Mouse (Mus musculus) lung, adult 2 months (tissue): ENCODE measurements around the gene Mrpl22.
"Not testable (repeated sequence)": the region's sequence is repeated elsewhere in the genome, so short reads cannot be mapped to it uniquely, and the experiment has no call there.

ENCODE experiments used
- CTCF ChIP-seq: fragments of 200-500 bp; IDR thresholded peaks from 2 replicates; pipeline ENCODE4 v1.5.1; 2011; ENCODE audit warnings: mild to moderate bottlenecking, low read length, control low read depth; ENCODE audit not compliant: insufficient read depth
- POLR2A ChIP-seq: fragments of 200-500 bp; IDR thresholded peaks from 2 replicates; pipeline ENCODE4 v1.6.1; 2011; ENCODE audit warnings: low read depth, mild to moderate bottlenecking, control low read depth, low read length, borderline replicate concordance; ENCODE audit errors: extremely low read depth

DNA sequence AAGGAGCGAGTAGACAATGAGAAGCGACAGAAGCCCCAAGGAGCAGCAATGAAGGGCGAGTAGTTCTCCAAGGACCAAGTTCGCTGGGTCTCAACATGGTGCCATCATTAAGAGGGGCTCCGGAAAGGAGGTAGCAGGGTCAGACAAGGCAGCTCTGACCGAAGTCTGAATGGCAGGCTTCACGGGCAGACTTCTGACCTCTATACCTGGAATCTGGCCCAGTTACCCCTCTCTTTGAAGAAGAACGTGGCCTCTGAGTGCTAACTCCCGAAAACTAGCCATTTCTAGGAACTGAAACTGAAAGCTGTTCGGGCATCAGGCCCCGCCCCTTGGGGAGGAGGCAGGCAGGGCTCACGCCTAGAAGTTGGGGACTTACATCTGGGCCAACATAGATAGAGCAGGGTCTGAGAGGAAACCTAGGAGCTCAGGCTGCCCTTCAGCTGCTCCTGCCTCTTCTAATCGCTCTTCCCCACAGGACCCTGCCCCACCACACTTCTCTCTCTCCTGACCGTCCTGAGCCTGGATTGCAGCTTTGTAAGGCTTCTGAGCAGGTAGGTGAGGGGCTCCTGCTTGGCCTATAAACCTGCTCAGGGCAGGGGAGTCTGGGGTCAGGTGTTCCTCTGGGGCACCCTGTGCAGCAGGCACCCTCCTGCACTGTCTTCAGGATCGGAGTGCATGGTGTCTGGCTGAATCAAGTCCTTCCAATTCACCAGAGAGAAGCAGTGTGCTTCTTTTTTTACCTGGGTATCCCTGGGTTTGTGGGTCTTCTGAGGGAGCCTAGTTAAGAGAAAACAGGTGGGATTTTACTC is 28.0 kb downstream of the Mrpl22 start, which contains the start of the genes Igtp and Irgm2:
- not testable (repeated sequence) for TF ChIP-seq CTCF
- TF ChIP-seq POLR2A, result peak; percentile 42; the same call in 1 of the 2 replicates
